Mouse (Mus musculus): Measurements from ENCODE around the gene Rep15. TPM values are rescaled to one million over a fixed set of nuclear protein-coding genes. Genes with fewer than 3 reads are reported as not detected.

Rep15 gene
- polyA plus RNA-seq, 1 experiment = 0.72 TPM

DNA sequence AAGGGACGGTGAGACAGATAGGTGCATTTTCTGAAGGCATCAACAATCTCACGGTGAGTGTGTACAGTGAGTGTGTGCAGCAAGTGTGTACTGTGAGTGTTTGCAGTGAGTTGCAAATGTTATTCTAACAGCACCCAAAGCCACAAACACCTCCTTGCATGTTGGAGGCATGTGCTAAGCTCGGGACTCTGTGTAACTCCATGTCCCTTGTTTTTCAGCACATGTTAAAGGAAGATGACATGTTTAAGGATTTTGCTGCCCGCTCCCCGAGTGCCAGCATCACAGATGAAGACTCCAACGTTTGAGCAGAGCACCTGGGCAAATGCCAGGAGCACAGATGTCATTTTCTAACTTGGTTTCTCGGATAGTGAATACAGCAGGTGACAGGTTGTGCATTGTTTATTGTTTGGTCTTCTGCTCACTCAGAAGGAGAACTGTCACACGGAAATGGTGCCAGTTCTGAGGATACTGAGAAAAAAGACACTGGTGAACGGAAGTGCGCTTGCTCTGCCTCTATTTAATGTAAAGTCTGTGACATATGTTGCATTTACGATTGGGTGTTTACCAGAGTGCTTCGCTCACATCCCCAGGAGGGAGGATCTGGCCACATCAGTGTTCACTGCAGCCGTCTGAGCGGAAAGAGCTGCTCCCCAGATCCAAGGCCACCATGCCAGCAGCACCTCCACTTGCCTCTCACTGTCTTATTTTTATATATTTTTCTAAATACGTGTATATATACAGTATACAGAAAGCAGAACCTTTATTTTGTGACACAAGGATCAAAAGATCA is 2.1 kb upstream of the Rep15 start:
- H3K27ac ChIP-seq (ENCODE audit: insufficient read depth, low read length) = no peak overlapping the region
- no peak for TF ChIP-seq EP300 (IDR thresholded peaks at IDR 0.05; ENCODE audit: insufficient read depth, low read depth, low read length)
- no peak for TF ChIP-seq POLR2A (IDR thresholded peaks at IDR 0.05; ENCODE audit: insufficient read depth, low read length)
- TF ChIP-seq CTCF (IDR thresholded peaks at IDR 0.05; ENCODE audit: low read depth, low read length) = no peak
- H3K9me3 ChIP-seq (replicated peaks; ENCODE audit: control insufficient read depth, insufficient read depth, low read length, poor library complexity, severe bottlenecking) = no peaks in the 10 kb centered on the region
- H3K36me3 ChIP-seq (ENCODE audit: control insufficient read depth, insufficient read depth, low read length, poor library complexity, severe bottlenecking) = no peaks in the 10 kb centered on the region; the same call in 1 of the 2 replicates
- no peak overlapping the region for H3K4me3 ChIP-seq (ENCODE audit: low read depth, low read length)
- H3K4me1 ChIP-seq (ENCODE audit: control insufficient read depth, insufficient read depth, low read length) = peaks cover 1% of the 10 kb centered on the region
- no peak overlapping the region for H3K9ac ChIP-seq (ENCODE audit: low read depth, poor library complexity, severe bottlenecking)
- no peaks in the 10 kb centered on the region for H3K27me3 ChIP-seq (ENCODE audit: control insufficient read depth, insufficient read depth, low read length, poor library complexity, severe bottlenecking)

DNA sequence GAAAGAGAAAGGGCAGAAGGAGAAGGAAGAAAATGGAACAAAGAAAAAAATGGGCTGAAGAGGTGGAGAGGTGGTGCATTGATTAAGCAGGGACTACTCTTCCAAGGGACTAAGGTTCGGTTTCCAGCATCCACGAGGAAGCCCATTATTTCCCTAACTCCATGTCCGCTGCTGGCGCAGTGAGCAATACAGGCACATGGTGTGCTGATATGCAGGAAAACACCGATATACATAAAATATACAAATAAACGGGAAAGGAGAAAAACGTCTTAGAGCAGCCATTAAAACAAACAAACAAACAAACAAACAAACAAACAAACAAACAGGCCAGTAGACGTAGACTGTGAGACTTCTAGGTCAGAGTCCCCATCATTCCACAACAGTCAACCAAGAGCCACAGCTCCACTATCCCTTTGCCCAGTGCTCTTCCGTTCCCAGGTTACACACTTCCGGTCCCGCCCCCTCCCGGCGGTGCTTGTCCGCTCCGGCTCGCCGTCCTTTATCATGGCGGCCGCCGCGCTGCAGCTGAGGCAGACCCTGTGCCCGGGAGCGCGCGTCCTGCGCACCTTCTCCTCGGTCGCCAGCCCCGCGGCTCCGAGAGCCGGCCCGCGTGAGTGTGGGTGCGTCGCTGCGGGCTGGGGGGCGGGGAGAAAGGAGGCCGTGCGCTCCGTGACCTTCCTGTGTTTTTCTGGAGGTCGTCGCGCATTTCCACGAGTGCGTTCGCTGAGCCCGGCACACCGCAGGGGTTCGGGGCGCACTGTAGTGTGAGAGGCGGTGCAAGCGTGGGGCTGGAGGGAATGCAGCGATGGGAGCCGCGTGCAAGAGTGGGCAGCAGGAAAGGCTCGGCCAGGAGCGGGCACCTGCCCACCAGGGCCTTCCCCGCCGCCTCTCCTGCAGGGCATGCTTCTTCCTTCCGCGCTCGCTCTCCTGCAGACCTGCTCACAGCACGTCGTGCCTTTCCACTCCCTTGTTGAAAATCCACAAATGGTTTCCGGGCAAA is 10.2 kb downstream of the Rep15 start, which contains the start of gene Mrps35:
Gene Mrps35, plus strand, starts transcription at position 474 of the 1,000 bp plus-strand sequence.
- H3K9ac ChIP-seq (ENCODE audit: low read depth, poor library complexity, severe bottlenecking) = peak within 1 kb of the TSS; percentile 67
- H3K36me3 ChIP-seq (ENCODE audit: control insufficient read depth, insufficient read depth, low read length, poor library complexity, severe bottlenecking) = peaks cover 5% of the 10 kb centered on the region; the same call in 1 of the 2 replicates
- H3K4me3 ChIP-seq (ENCODE audit: low read depth, low read length) = peak within 1 kb of the TSS; percentile 77
- H3K27me3 ChIP-seq (ENCODE audit: control insufficient read depth, insufficient read depth, low read length, poor library complexity, severe bottlenecking) = no peaks in the 10 kb centered on the region
- no peaks in the 10 kb centered on the region for H3K4me1 ChIP-seq (ENCODE audit: control insufficient read depth, insufficient read depth, low read length)
- H3K27ac ChIP-seq (ENCODE audit: insufficient read depth, low read length) = peak within 1 kb of the TSS; percentile 58; the same call in 1 of the 2 replicates
- no peaks in the 10 kb centered on the region for H3K9me3 ChIP-seq (replicated peaks; ENCODE audit: control insufficient read depth, insufficient read depth, low read length, poor library complexity, severe bottlenecking)
- TF ChIP-seq POLR2A (IDR thresholded peaks at IDR 0.05; ENCODE audit: insufficient read depth, low read length) (peak; percentile 72), CTCF (IDR thresholded peaks at IDR 0.05; ENCODE audit: low read depth, low read length) (no peak), EP300 (IDR thresholded peaks at IDR 0.05; ENCODE audit: insufficient read depth, low read depth, low read length) (peak; percentile 19; the same call in 1 of the 2 replicates)

DNA sequence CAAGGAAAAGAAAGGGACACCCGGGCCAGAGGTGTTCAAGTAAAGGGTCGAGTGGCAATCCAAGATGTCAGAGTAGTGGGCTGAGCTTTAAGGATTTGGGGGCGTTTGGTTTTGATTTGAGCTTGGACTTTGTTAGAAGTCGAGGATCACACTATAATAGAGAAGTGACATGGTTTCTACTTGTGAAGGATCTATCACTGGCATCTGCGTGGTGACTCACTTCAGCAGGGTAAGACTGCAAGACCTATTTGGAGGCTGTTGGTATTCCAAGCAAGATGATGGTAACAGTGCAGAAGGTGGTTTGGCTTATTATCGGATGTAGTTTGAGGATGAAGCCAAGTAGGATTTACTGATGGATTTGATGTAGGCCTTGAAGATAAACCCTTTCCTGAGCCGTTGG is 11.2 kb downstream of the Rep15 start:
- Histone ChIP-seq H3K4me1 (ENCODE audit: control insufficient read depth, insufficient read depth, low read length) (no peaks in the 10 kb centered on the region), H3K9ac (ENCODE audit: low read depth, poor library complexity, severe bottlenecking) (peak overlapping the region; percentile 67), H3K27ac (ENCODE audit: insufficient read depth, low read length) (no peak overlapping the region), H3K27me3 (ENCODE audit: control insufficient read depth, insufficient read depth, low read length, poor library complexity, severe bottlenecking) (no peaks in the 10 kb centered on the region), H3K4me3 (ENCODE audit: low read depth, low read length) (peak overlapping the region; percentile 63), H3K9me3 (replicated peaks; ENCODE audit: control insufficient read depth, insufficient read depth, low read length, poor library complexity, severe bottlenecking) (no peaks in the 10 kb centered on the region), H3K36me3 (ENCODE audit: control insufficient read depth, insufficient read depth, low read length, poor library complexity, severe bottlenecking) (peaks cover 12% of the 10 kb centered on the region)
- TF ChIP-seq CTCF (IDR thresholded peaks at IDR 0.05; ENCODE audit: low read depth, low read length) (no peak), POLR2A (IDR thresholded peaks at IDR 0.05; ENCODE audit: insufficient read depth, low read length) (no peak), EP300 (IDR thresholded peaks at IDR 0.05; ENCODE audit: insufficient read depth, low read depth, low read length) (no peak)

DNA sequence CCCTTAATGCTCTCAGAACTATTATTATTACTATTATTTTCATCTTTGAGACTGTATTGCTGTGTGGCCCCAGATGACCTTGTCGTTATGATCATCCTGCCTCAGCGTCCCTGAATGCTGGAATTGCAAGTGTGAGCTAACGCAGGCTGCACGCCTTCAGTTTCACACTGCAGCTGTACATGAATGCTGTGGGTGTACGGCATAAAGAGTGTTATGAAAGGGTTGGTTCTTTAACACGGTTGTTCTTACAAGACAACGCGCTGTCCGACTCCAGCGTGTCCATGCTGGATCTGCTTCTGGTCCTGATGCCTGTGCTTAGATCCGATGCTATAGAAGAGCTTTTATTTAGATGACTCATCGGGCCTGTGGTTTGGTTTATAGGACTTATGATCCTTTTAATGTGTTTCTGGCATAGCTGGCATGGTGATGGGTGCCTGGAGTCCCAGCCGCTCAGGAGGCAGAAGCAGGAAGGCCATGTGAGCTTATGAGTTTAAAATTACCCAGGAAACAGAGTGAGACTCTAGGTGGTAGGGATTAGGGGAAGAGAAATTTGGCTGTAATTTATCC is 16.9 kb downstream of the Rep15 start:
- Histone ChIP-seq H3K9ac (ENCODE audit: low read depth, poor library complexity, severe bottlenecking) (no peak overlapping the region), H3K27ac (ENCODE audit: insufficient read depth, low read length) (no peak overlapping the region), H3K9me3 (replicated peaks; ENCODE audit: control insufficient read depth, insufficient read depth, low read length, poor library complexity, severe bottlenecking) (no peaks in the 10 kb centered on the region), H3K36me3 (ENCODE audit: control insufficient read depth, insufficient read depth, low read length, poor library complexity, severe bottlenecking) (peaks cover 34% of the 10 kb centered on the region), H3K4me3 (ENCODE audit: low read depth, low read length) (no peak overlapping the region), H3K27me3 (ENCODE audit: control insufficient read depth, insufficient read depth, low read length, poor library complexity, severe bottlenecking) (no peaks in the 10 kb centered on the region), H3K4me1 (ENCODE audit: control insufficient read depth, insufficient read depth, low read length) (no peaks in the 10 kb centered on the region)
- TF ChIP-seq POLR2A (IDR thresholded peaks at IDR 0.05; ENCODE audit: insufficient read depth, low read length) (no peak), EP300 (IDR thresholded peaks at IDR 0.05; ENCODE audit: insufficient read depth, low read depth, low read length) (no peak), CTCF (IDR thresholded peaks at IDR 0.05; ENCODE audit: low read depth, low read length) (no peak)

DNA sequence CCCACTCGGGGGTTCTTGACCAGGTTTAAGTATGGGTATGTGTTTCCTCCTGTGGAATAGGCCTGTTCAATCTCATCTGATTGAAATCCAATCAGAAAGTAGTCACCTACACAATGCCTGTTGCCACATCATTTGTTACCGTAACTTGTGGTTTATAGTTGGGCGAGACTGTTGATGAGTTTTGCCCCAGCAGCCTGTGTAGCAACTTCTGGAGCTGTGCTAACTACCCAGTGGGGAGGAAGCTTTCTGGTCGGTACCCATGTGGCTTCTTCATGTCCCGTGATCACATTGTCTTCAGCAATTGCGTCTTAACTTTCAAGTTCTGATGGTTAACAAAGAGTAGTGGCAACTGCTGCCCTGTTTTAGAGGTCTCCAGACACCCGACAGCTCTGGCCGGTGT is 19.3 kb downstream of the Rep15 start:
- Histone ChIP-seq H3K4me3 (ENCODE audit: low read depth, low read length) (no peak overlapping the region), H3K4me1 (ENCODE audit: control insufficient read depth, insufficient read depth, low read length) (peaks cover 1% of the 10 kb centered on the region), H3K36me3 (ENCODE audit: control insufficient read depth, insufficient read depth, low read length, poor library complexity, severe bottlenecking) (peaks cover 33% of the 10 kb centered on the region), H3K27ac (ENCODE audit: insufficient read depth, low read length) (no peak overlapping the region), H3K9ac (ENCODE audit: low read depth, poor library complexity, severe bottlenecking) (no peak overlapping the region), H3K9me3 (replicated peaks; ENCODE audit: control insufficient read depth, insufficient read depth, low read length, poor library complexity, severe bottlenecking) (no peaks in the 10 kb centered on the region), H3K27me3 (ENCODE audit: control insufficient read depth, insufficient read depth, low read length, poor library complexity, severe bottlenecking) (no peaks in the 10 kb centered on the region)
- TF ChIP-seq EP300 (IDR thresholded peaks at IDR 0.05; ENCODE audit: insufficient read depth, low read depth, low read length) = no peak
- no peak for TF ChIP-seq POLR2A (IDR thresholded peaks at IDR 0.05; ENCODE audit: insufficient read depth, low read length)
- TF ChIP-seq CTCF (IDR thresholded peaks at IDR 0.05; ENCODE audit: low read depth, low read length) = no peak
